Comparison of ENCODE assay signal across 8 mouse cellular contexts in the genomic region with DNA sequence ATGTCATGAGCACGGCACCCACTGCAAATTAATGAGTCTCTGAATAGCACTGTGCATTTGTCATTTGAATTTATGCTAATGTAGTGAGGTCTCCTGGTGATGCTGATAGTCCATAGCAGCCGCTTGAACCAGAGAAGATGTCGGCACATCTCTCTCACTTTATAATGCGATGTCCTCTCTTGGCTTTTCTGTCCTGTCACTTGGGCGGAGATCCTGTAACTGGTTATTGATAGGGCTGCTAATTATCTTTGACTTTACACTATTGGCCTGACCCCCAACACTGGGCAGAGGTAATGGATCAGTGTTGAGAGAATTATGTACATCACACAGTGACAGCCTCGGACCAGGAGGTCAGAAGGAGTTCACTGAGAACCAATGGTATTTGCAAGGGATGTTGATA.
DNase-seq lines count a peak whose midpoint lies in the region; ATAC-seq and TF ChIP-seq lines count a peak whose summit lies in the region.

No protein-coding gene starts in this region.

- H3K36me3 ChIP-seq in heart, embryonic 10.5 days = no peaks in the 10 kb centered on the region
- H3K36me3 ChIP-seq in MEL (ENCODE audit: control insufficient read depth in 1 of 2, insufficient read depth in 2 of 2, low read length in 2 of 2) = no peaks in the 10 kb centered on the region
- no peaks in the 10 kb centered on the region for H3K36me3 ChIP-seq in forebrain, embryonic 14.5 days (ENCODE audit: control insufficient read depth, insufficient read depth, low read length)
- H3K36me3 ChIP-seq in liver, embryonic 12.5 days = no peaks in the 10 kb centered on the region

- TF ChIP-seq RAD21 in MEL (IDR thresholded peaks at IDR 0.05; ENCODE audit: low read depth, low read length) = no peak

- no peak overlapping the region for H3K27ac ChIP-seq in heart, embryonic 10.5 days
- H3K27ac ChIP-seq in MEL (ENCODE audit: control insufficient read depth, low read depth, low read length) = no peak overlapping the region
- no peak overlapping the region for H3K27ac ChIP-seq in forebrain, embryonic 14.5 days (ENCODE audit: low read depth, low read length)
- no peak overlapping the region for H3K27ac ChIP-seq in liver, embryonic 12.5 days

- H3K9ac ChIP-seq in MEL (ENCODE audit: control insufficient read depth, low read depth, low read length, poor library complexity, severe bottlenecking) = no peak overlapping the region; the same call in 1 of the 2 replicates
- peak overlapping the region; percentile 22; the same call in 1 of the 2 replicates for H3K9ac ChIP-seq in forebrain, embryonic 14.5 days (ENCODE audit: low read length)
- H3K9ac ChIP-seq in liver, embryonic 12.5 days = no peak overlapping the region

- no peaks in the 10 kb centered on the region for H3K27me3 ChIP-seq in heart, embryonic 10.5 days (ENCODE audit: insufficient read depth, poor library complexity, severe bottlenecking)
- no peaks in the 10 kb centered on the region for H3K27me3 ChIP-seq in MEL (ENCODE audit: control insufficient read depth in 1 of 2, insufficient read depth in 2 of 2, low read length in 2 of 2)
- no peaks in the 10 kb centered on the region for H3K27me3 ChIP-seq in forebrain, embryonic 14.5 days (replicated peaks; ENCODE audit: control insufficient read depth, insufficient read depth, low read length)
- H3K27me3 ChIP-seq in liver, embryonic 12.5 days (replicated peaks) = no peaks in the 10 kb centered on the region

- H3K79me2 ChIP-seq in MEL (ENCODE audit: control insufficient read depth, insufficient read depth, low read length, poor library complexity) = no peaks in the 10 kb centered on the region

- no peak for TF ChIP-seq EP300 in MEL (IDR thresholded peaks at IDR 0.05; ENCODE audit: low read depth in 1 of 2, low read length in 2 of 2)

- H3K4me2 ChIP-seq in forebrain, embryonic 14.5 days (ENCODE audit: low read length) = peak overlapping the region; percentile 43
- H3K4me2 ChIP-seq in liver, embryonic 12.5 days = peak overlapping the region; percentile 36

- peak overlapping the region; percentile 38 for H3K4me3 ChIP-seq in heart, embryonic 10.5 days
- H3K4me3 ChIP-seq in MEL (ENCODE audit: control insufficient read depth in 1 of 2, insufficient read depth in 1 of 2, low read depth in 2 of 2, low read length in 2 of 2) = peak overlapping the region; percentile 38 to 60
- peak overlapping the region; percentile 8 for H3K4me3 ChIP-seq in forebrain, embryonic 14.5 days (ENCODE audit: low read depth, low read length)
- no peak overlapping the region for H3K4me3 ChIP-seq in liver, embryonic 12.5 days

- peak; percentile 92 for ATAC-seq in forebrain, embryonic 14.5 days
- ATAC-seq in liver, embryonic 12.5 days = no peak

- WGBS in heart, embryonic 10.5 days = 54% methylated on average over 6 of the region's 6 CpGs
- 44% methylated on average over 6 of the region's 6 CpGs for WGBS in forebrain, embryonic 14.5 days
- 63% methylated on average over 6 of the region's 6 CpGs for WGBS in liver, embryonic 12.5 days (ENCODE audit: insufficient replicate concordance)

- H3K9me3 ChIP-seq in heart, embryonic 10.5 days = no peaks in the 10 kb centered on the region
- H3K9me3 ChIP-seq in MEL (replicated peaks; ENCODE audit: insufficient read depth, low read length) = no peaks in the 10 kb centered on the region
- no peaks in the 10 kb centered on the region for H3K9me3 ChIP-seq in forebrain, embryonic 14.5 days (replicated peaks; ENCODE audit: control insufficient read depth, low read length)
- H3K9me3 ChIP-seq in liver, embryonic 12.5 days (replicated peaks) = no peaks in the 10 kb centered on the region

- TF ChIP-seq POLR2A in MEL (IDR thresholded peaks at IDR 0.05; ENCODE audit: control insufficient read depth in 1 of 2, insufficient read depth in 1 of 2, low read depth in 1 of 2, low read length in 2 of 2, poor library complexity in 1 of 2) = no peak

- no peak for DNase-seq in heart, embryonic 10.5 days (ENCODE audit: low spot score)
- DNase-seq in heart, adult 8-10 months (ENCODE audit: low spot score) = no peak
- DNase-seq in MEL (ENCODE audit: low read depth, low spot score) (no peak), adipocyte (ENCODE audit: low spot score) (no peak)
- DNase-seq in forebrain, embryonic 14.5 days (ENCODE audit: low spot score) = no peak
- DNase-seq in kidney, postnatal 36 days = no peak
- DNase-seq in gastrocnemius, adult 18-20 months (ENCODE audit: low spot score) = no peak

- no peak for TF ChIP-seq CTCF in MEL (IDR thresholded peaks at IDR 0.05 in 2 of 3, conservative IDR thresholded peaks at IDR 0.05 in 1 of 3; ENCODE audit: control insufficient read depth in 1 of 3, insufficient read depth in 1 of 3, low read depth in 2 of 3, low read length in 3 of 3, poor library complexity in 1 of 3, severe bottlenecking in 1 of 3)

- 0 out of 2 replicates have a peak, but pooled peaks cover 5% of the 10 kb centered on the region for H3K4me1 ChIP-seq in heart, embryonic 10.5 days
- no peaks in the 10 kb centered on the region for H3K4me1 ChIP-seq in MEL (ENCODE audit: control insufficient read depth in 1 of 2, insufficient read depth in 2 of 2, low read length in 2 of 2)
- peaks cover 9% of the 10 kb centered on the region; the same call in 1 of the 2 replicates for H3K4me1 ChIP-seq in forebrain, embryonic 14.5 days (ENCODE audit: control insufficient read depth, insufficient read depth, low read length)
- no peaks in the 10 kb centered on the region for H3K4me1 ChIP-seq in liver, embryonic 12.5 days

TF ChIP-seq in MEL, 35 proteins besides CTCF, POLR2A, EP300 and RAD21:
- TF ChIP-seq MXI1 (IDR thresholded peaks at IDR 0.05; ENCODE audit: low read depth, low read length) = no peak
- no peak for TF ChIP-seq NRF1 (IDR thresholded peaks at IDR 0.05; ENCODE audit: insufficient read depth, low read depth, low read length, poor library complexity, severe bottlenecking)
TF ChIP-seq in MEL: peak in this region for 0.
